Mouse (Mus musculus): ENCODE results near the gene Frmd5. TPM values are rescaled to one million over a fixed set of nuclear protein-coding genes. Genes with fewer than 3 reads are reported as not detected.

Frmd5 gene
- total and polyA plus RNA-seq, 2 experiments from 2014 or later = 14.6 to 39.7 TPM

- DNase-seq (ENCODE audit: low spot score) (no peak), ATAC-seq (no peak)
- H3K36me3 ChIP-seq (ENCODE audit: insufficient read depth, low read length) = no peaks in the 10 kb centered on the region
- WGBS = 80% methylated on average over 4 of the region's 4 CpGs
- no peaks in the 10 kb centered on the region for H3K27me3 ChIP-seq (ENCODE audit: insufficient read depth, low read length)
- no peak overlapping the region for H3K27ac ChIP-seq
- no peaks in the 10 kb centered on the region for H3K9me3 ChIP-seq (ENCODE audit: low read length)
- TF ChIP-seq CTCF (IDR thresholded peaks at IDR 0.05; ENCODE audit: low read depth) = no peak
- no peak overlapping the region for H3K9ac ChIP-seq (replicated peaks; ENCODE audit: low read length)
- H3K4me3 ChIP-seq (ENCODE audit: low read length) = no peak overlapping the region
- no peak overlapping the region for H3K4me2 ChIP-seq (ENCODE audit: low read depth, low read length)
- H3K4me1 ChIP-seq (ENCODE audit: insufficient read depth, low read length) = no peaks in the 10 kb centered on the region
Measured at GRCm38 (mm10) chr2:121646528-121646927, 160.4 kb downstream of the Frmd5 start.

- 30% methylated on average over 6 of the region's 6 CpGs for WGBS
- Histone ChIP-seq H3K9ac (replicated peaks; ENCODE audit: low read length) (no peak overlapping the region), H3K4me1 (ENCODE audit: insufficient read depth, low read length) (no peaks in the 10 kb centered on the region), H3K27me3 (ENCODE audit: insufficient read depth, low read length) (no peaks in the 10 kb centered on the region), H3K9me3 (ENCODE audit: low read length) (no peaks in the 10 kb centered on the region), H3K27ac (no peak overlapping the region), H3K4me2 (ENCODE audit: low read depth, low read length) (no peak overlapping the region), H3K36me3 (ENCODE audit: insufficient read depth, low read length) (no peaks in the 10 kb centered on the region), H3K4me3 (ENCODE audit: low read length) (no peak overlapping the region)
- ATAC-seq (no peak), DNase-seq (ENCODE audit: low spot score) (no peak)
- TF ChIP-seq CTCF (IDR thresholded peaks at IDR 0.05; ENCODE audit: low read depth) = no peak
Measured at GRCm38 (mm10) chr2:121642934-121643333, 164.0 kb downstream of the Frmd5 start.

- Histone ChIP-seq H3K36me3 (ENCODE audit: insufficient read depth, low read length) (no peaks in the 10 kb centered on the region), H3K9me3 (ENCODE audit: low read length) (no peaks in the 10 kb centered on the region), H3K4me2 (ENCODE audit: low read depth, low read length) (no peak overlapping the region), H3K27ac (no peak overlapping the region), H3K4me1 (ENCODE audit: insufficient read depth, low read length) (no peaks in the 10 kb centered on the region), H3K27me3 (ENCODE audit: insufficient read depth, low read length) (no peaks in the 10 kb centered on the region), H3K4me3 (ENCODE audit: low read length) (no peak overlapping the region), H3K9ac (replicated peaks; ENCODE audit: low read length) (no peak overlapping the region)
- no peak for TF ChIP-seq CTCF (IDR thresholded peaks at IDR 0.05; ENCODE audit: low read depth)
- 68% methylated on average over 4 of the region's 4 CpGs for WGBS
- no peak for DNase-seq (ENCODE audit: low spot score)
- no peak for ATAC-seq
Measured at GRCm38 (mm10) chr2:121632091-121632490, 174.8 kb downstream of the Frmd5 start.

GRCm38 (mm10) chr2:121630286-121630685 is 176.6 kb downstream of the Frmd5 start:
- Histone ChIP-seq H3K9ac (replicated peaks; ENCODE audit: low read length) (no peak overlapping the region), H3K27ac (no peak overlapping the region), H3K36me3 (ENCODE audit: insufficient read depth, low read length) (no peaks in the 10 kb centered on the region), H3K9me3 (ENCODE audit: low read length) (no peaks in the 10 kb centered on the region), H3K4me1 (ENCODE audit: insufficient read depth, low read length) (no peaks in the 10 kb centered on the region), H3K27me3 (ENCODE audit: insufficient read depth, low read length) (no peaks in the 10 kb centered on the region), H3K4me3 (ENCODE audit: low read length) (no peak overlapping the region), H3K4me2 (ENCODE audit: low read depth, low read length) (no peak overlapping the region)
- 59% methylated on average over 5 of the region's 5 CpGs for WGBS
- TF ChIP-seq CTCF (IDR thresholded peaks at IDR 0.05; ENCODE audit: low read depth) = no peak
- DNase-seq (ENCODE audit: low spot score) (no peak), ATAC-seq (no peak)

GRCm38 (mm10) chr2:121628290-121628689 is 178.6 kb downstream of the Frmd5 start:
- Histone ChIP-seq H3K4me3 (ENCODE audit: low read length) (no peak overlapping the region), H3K27me3 (ENCODE audit: insufficient read depth, low read length) (no peaks in the 10 kb centered on the region), H3K4me1 (ENCODE audit: insufficient read depth, low read length) (no peaks in the 10 kb centered on the region), H3K9me3 (ENCODE audit: low read length) (no peaks in the 10 kb centered on the region), H3K36me3 (ENCODE audit: insufficient read depth, low read length) (no peaks in the 10 kb centered on the region), H3K27ac (no peak overlapping the region), H3K9ac (replicated peaks; ENCODE audit: low read length) (no peak overlapping the region), H3K4me2 (ENCODE audit: low read depth, low read length) (no peak overlapping the region)
- no peak for ATAC-seq
- TF ChIP-seq CTCF (IDR thresholded peaks at IDR 0.05; ENCODE audit: low read depth) = no peak
- DNase-seq (ENCODE audit: low spot score) = no peak
- 75% methylated on average over 10 of the region's 10 CpGs for WGBS

GRCm38 (mm10) chr2:121625901-121626300 is 181.0 kb downstream of the Frmd5 start:
- no peak for TF ChIP-seq CTCF (IDR thresholded peaks at IDR 0.05; ENCODE audit: low read depth)
- 74% methylated on average over 3 of the region's 3 CpGs for WGBS
- H3K27ac ChIP-seq = no peak overlapping the region
- ATAC-seq (no peak), DNase-seq (ENCODE audit: low spot score) (no peak)
- peaks cover 4% of the 10 kb centered on the region; the same call in 1 of the 2 replicates for H3K4me1 ChIP-seq (ENCODE audit: insufficient read depth, low read length)
- H3K4me3 ChIP-seq (ENCODE audit: low read length) = no peak overlapping the region
- H3K9ac ChIP-seq (replicated peaks; ENCODE audit: low read length) = no peak overlapping the region
- H3K4me2 ChIP-seq (ENCODE audit: low read depth, low read length) = no peak overlapping the region
- no peaks in the 10 kb centered on the region for H3K36me3 ChIP-seq (ENCODE audit: insufficient read depth, low read length)
- no peaks in the 10 kb centered on the region for H3K9me3 ChIP-seq (ENCODE audit: low read length)
- no peaks in the 10 kb centered on the region for H3K27me3 ChIP-seq (ENCODE audit: insufficient read depth, low read length)

- H3K4me1 ChIP-seq (ENCODE audit: insufficient read depth, low read length) = peaks cover 4% of the 10 kb centered on the region; the same call in 1 of the 2 replicates
- WGBS = 44% methylated on average over 13 of the region's 13 CpGs
- TF ChIP-seq CTCF (IDR thresholded peaks at IDR 0.05; ENCODE audit: low read depth) = no peak
- no peaks in the 10 kb centered on the region for H3K36me3 ChIP-seq (ENCODE audit: insufficient read depth, low read length)
- H3K9me3 ChIP-seq (ENCODE audit: low read length) = no peaks in the 10 kb centered on the region
- H3K4me2 ChIP-seq (ENCODE audit: low read depth, low read length) = no peak overlapping the region
- peak overlapping the region; percentile 6; the same call in 1 of the 2 replicates for H3K27ac ChIP-seq
- no peaks in the 10 kb centered on the region for H3K27me3 ChIP-seq (ENCODE audit: insufficient read depth, low read length)
- ATAC-seq = peak; percentile 49
- DNase-seq (ENCODE audit: low spot score) = no peak
- H3K4me3 ChIP-seq (ENCODE audit: low read length) = no peak overlapping the region
- H3K9ac ChIP-seq (replicated peaks; ENCODE audit: low read length) = no peak overlapping the region
Measured at GRCm38 (mm10) chr2:121621262-121622163, 185.4 kb downstream of the Frmd5 start.

Data from hindbrain, postnatal 0 days (tissue).